Mouse (Mus musculus): ENCODE results near the gene Epha1.

The Epha1 gene

GRCm38 (mm10) chr6:42354076-42355019 is 18.7 kb downstream of the Epha1 start:
- no peak for DNase-seq (ENCODE audit: low read depth, low spot score)

GRCm38 (mm10) chr6:42353180-42353579 is 19.9 kb downstream of the Epha1 start:
- DNase-seq (ENCODE audit: low read depth, low spot score) = no peak

- no peak for DNase-seq (ENCODE audit: low read depth, low spot score)
Measured at GRCm38 (mm10) chr6:42352486-42352846, 20.6 kb downstream of the Epha1 start.

- no peak for DNase-seq (ENCODE audit: low read depth, low spot score)
Measured at GRCm38 (mm10) chr6:42351776-42352485, 21.1 kb downstream of the Epha1 start.

GRCm38 (mm10) chr6:42350968-42351775 is 21.9 kb downstream of the Epha1 start:
- DNase-seq (ENCODE audit: low read depth, low spot score) = no peak

- DNase-seq (ENCODE audit: low read depth, low spot score) = no peak
Measured at GRCm38 (mm10) chr6:42350021-42350967, 22.8 kb downstream of the Epha1 start.

DNA sequence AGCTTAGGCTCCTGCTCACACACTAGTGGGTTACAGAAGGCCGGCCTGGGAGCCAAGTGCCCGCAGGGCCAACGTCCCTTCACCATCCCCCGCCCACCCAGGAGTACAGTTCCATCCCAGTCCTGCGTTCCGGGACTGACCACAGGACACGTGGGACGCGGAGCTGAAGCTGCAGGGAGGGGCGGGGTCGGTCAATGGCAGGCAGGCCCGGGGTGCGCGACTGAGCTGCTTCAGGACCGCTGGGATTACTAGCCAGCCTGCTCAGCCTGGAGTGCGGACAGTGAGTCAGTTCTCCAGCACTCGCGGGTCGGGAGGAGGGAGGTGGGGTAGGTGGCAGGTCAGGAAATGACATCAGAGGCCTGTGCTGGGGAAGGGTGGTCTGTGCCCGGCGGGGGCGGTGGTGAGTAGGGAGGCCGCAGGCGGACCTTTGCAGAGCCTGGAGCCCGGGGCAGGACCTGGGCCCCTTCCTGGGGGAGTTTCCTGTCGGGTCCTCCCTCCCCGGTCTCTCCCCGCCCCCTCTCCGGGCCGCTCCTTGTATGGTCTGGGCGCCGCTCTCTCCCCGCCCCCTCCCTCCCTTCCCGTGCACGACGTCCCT is 23.5 kb downstream of the Epha1 start, which contains the start of gene Zyx:
TSS of gene Zyx (plus strand) at position 205 of the 595 bp plus-strand sequence.
- peak; percentile 81 for DNase-seq (ENCODE audit: low read depth, low spot score)

GRCm38 (mm10) chr6:42349006-42349425 is 24.1 kb downstream of the Epha1 start:
- peak; percentile 77 for DNase-seq (ENCODE audit: low read depth, low spot score)

- no peak for DNase-seq (ENCODE audit: low read depth, low spot score)
Measured at GRCm38 (mm10) chr6:42348281-42349005, 24.6 kb downstream of the Epha1 start.

DNA sequence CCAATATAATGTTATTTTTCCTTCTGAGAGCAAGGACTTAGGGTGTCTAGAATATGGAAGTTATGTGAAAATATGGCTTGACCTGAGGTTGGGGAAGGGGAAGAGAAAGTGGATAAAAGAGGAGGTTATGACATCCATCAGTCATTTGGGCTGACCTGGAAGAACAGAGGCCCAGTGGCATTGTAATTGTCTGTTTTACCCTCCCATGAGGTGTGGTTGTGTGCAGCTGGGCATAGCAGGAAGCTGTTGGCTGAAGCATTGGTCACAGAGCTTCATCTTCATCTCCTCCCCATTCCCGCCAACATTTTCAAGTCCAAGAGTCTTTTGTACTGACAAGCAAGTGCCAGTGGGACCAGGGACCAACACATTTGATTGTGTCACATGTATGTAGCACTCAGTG is 28.8 kb downstream of the Epha1 start:
- DNase-seq (ENCODE audit: low read depth, low spot score) = peak; percentile 38

DNA sequence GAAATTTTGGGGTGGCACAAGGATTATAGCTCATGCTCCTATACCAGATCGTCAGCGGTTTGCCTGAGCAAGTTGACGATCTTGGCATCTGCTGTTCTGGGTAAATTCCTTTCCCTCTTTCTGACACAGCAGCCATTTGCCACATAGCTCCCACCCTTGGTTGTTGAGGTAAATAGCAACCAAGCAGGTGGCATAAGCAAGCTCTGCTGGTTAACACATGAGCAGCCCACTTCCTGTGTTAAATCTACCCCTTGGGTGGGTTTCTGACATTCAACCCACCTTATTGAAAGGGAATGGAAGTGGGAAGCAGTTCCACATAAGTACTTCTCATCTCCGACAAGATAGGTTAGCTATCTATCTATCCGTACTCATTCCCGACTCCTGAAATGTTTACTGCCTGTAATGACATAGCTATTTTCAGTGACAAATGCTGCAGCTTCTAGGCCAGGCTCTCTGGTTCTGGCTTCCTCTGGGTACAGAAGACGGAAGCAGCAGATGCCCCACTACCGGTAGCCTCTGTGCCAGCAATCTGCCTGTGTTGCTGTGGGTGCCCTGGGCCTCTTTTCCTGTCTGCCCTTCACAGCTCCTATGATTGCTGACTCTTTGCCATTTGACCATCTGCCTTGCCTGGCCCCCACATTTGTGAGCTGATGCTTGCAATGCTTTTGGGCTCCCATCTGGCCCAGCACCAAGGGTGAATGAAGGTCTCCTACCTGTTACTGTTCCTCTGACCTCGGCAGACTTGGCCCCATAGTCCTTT is 29.5 kb downstream of the Epha1 start:
- DNase-seq (ENCODE audit: low read depth, low spot score) = no peak

DNA sequence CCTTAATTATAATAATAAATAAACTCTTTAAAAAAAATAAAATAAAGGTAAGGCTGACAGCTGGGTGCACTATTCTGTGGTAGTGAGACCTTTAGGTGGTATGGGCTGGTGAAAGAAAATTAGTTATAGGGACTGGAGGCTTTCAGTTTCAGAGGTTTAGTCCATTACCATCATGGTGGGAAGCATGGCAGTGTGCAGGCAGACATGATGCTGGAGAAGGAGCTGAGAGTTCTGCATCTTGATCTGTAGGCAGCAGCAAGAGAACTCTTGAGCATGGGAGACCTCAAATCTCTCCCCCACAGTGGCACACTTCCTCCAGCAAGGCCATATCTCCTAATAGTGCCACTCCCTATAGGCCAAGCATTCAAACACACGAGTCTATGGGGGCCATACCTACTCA is 30.9 kb downstream of the Epha1 start:
- DNase-seq (ENCODE audit: low read depth, low spot score) = no peak

- no peak for DNase-seq (ENCODE audit: low read depth, low spot score)
Measured at GRCm38 (mm10) chr6:42339981-42340380, 33.1 kb downstream of the Epha1 start.

DNA sequence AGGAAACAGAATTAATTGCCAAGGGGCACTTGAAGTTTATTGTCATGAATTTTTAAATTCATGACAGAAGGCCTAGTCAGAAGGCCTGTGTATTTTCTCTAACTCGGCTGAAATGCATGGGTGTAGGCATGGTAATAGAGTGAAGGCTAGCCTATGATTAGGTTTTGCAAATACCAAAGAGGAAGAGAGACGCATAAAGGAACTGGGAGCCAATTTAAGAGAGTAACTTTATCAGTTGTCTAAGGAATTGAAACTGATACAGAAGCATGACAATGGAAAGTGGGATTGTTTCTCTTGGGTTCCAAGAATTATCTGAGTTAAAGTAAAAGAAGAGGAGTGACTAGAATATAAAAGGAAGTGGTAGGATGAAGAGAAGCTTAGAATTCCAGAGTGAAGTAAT is 33.9 kb downstream of the Epha1 start:
- no peak for DNase-seq (ENCODE audit: low read depth, low spot score)

DNA sequence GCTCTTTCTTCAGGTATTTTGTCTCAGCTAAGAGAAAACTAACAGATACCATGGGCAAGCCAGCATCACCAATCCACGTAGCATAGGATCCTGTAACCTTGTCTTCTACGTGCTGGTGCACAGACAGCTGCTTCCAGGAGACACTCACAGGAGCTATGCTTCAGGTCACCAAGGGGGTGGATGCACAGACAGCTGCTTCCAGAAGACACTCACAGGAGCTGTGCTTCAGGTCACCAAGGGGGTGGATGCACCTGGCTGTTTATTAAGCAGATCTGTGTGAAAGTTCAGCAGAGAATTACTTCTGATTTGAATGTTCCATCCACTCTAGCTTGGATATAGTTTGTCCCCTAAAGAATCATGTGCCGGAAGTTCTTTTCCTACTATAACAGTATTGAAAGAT is 42.1 kb downstream of the Epha1 start:
- DNase-seq (ENCODE audit: low read depth, low spot score) = no peak

GRCm38 (mm10) chr6:42330216-42330615 is 42.9 kb downstream of the Epha1 start:
- no peak for DNase-seq (ENCODE audit: low read depth, low spot score)

GRCm38 (mm10) chr6:42328757-42329156 is 44.3 kb downstream of the Epha1 start:
- DNase-seq (ENCODE audit: low read depth, low spot score) = no peak

DNA sequence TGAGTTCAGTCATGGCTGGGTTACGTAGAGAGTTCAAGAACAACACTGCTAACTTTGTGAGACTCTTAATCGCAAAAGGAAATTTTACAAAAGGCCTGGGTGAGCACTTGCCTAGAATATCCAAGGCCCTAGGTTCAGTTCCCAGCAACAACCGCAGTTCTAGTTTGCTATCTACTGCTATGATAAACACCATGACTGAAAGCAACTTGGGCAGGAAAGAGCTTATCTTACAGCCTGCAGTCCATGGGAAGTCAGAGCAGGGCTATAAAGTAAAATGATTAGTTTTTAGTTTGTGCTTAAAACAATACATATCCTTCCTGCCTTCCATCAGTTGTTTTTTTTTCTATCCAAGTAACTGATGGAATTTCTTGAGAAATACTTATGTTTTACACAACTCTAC is 46.6 kb downstream of the Epha1 start:
- DNase-seq (ENCODE audit: low read depth, low spot score) = no peak

GRCm38 (mm10) chr6:42325268-42325609 is 47.8 kb downstream of the Epha1 start:
- DNase-seq (ENCODE audit: low read depth, low spot score) = peak; percentile 76

Measured in A20 (cell line).